Mouse (Mus musculus) cerebellum, adult 2 months (tissue): Measurements from ENCODE around the gene Lrig1.

Experiments
- CTCF ChIP-seq: fragments of 200-500 bp; IDR thresholded peaks from 2 replicates; pipeline ENCODE4 v1.5.1; 2011; ENCODE audit warnings: low read depth, mild to moderate bottlenecking, control low read depth, low read length, moderate library complexity, borderline replicate concordance; ENCODE audit not compliant: insufficient read depth
- POLR2A ChIP-seq: fragments of 200-500 bp; IDR thresholded peaks from 2 replicates; pipeline ENCODE4 v1.6.1; 2011; ENCODE audit warnings: low read length, control low read depth, borderline replicate concordance; ENCODE audit not compliant: insufficient read depth

DNA sequence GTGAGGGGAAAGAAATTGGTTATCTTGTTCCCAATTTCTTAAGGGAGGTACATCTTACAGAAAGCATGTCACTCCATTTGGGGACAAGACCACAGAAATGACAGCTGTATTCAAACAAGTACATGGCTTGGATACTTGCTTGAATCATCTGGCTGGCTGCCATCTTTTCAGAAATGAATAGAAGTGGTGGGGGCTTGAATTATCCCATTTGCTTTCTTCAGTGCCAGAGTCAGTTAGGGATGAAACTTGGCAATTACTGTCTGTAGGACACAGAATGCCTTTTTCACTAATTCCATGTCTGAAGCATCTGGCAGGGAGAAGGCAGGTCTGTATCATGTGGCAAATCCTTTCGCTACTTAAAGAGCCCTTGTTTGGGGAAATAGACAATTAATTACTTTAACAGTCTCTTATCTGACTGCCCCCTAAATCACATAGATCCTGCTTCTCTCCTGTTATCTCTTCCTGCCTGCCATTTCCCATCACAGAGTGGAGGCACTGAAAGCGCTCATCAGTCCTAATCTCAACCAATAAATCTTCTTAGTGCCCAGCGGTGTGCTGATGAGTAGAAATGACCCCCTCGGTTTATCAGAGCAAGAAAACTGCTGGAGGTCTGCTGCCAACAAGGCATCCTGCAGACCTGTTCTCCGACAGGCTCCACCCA lies 44.0 kb downstream of the Lrig1 start:
- TF ChIP-seq CTCF (no peak), POLR2A (no peak)
